Mouse (Mus musculus) heart, postnatal 0 days (tissue): ENCODE results near the gene Sspo.

Experiments used
- CTCF ChIP-seq: IDR thresholded peaks from 2 replicates; pipeline ENCODE4 v1.5.1; 2016; ENCODE audit warnings: antibody characterized with exemption, control low read depth, low read depth
- EP300 ChIP-seq: IDR thresholded peaks from 2 replicates; pipeline ENCODE4 v1.6.1; 2016; ENCODE audit warnings: antibody characterized with exemption, low read depth

GRCm38 (mm10) chr6:48440306-48441014, 7.6 kb upstream of the Sspo start:
- TF ChIP-seq CTCF (no peak), EP300 (no peak)
